Mouse (Mus musculus): ENCODE data around the gene Rbm47.

DNA sequence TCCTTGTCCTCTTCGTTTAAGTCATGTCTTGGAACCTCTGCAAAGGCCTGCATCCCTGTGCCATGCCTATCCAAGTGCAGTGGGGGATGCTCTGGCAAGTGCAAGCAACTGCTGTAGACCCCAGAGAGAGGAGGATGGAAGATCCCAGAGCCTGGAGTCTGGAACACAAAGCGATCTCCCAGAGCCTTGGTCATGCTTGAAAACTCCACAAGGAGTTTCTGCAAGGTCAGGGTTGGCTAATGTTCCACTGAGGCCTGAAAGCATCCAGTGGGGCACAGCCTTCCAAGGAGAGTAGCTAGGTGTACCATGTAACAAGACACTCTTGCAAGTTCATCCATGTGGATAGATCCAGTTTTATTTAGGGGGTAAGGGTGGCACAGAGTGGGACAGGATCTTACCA lies 158.5 kb downstream of the Rbm47 start:
- TF ChIP-seq GATA1 (IDR thresholded peaks at IDR 0.05; ENCODE audit: low read length) (no peak), TAL1 (IDR thresholded peaks at IDR 0.05; ENCODE audit: low read length) (no peak)
